Mouse (Mus musculus): ENCODE data around the gene Medag.

DNA sequence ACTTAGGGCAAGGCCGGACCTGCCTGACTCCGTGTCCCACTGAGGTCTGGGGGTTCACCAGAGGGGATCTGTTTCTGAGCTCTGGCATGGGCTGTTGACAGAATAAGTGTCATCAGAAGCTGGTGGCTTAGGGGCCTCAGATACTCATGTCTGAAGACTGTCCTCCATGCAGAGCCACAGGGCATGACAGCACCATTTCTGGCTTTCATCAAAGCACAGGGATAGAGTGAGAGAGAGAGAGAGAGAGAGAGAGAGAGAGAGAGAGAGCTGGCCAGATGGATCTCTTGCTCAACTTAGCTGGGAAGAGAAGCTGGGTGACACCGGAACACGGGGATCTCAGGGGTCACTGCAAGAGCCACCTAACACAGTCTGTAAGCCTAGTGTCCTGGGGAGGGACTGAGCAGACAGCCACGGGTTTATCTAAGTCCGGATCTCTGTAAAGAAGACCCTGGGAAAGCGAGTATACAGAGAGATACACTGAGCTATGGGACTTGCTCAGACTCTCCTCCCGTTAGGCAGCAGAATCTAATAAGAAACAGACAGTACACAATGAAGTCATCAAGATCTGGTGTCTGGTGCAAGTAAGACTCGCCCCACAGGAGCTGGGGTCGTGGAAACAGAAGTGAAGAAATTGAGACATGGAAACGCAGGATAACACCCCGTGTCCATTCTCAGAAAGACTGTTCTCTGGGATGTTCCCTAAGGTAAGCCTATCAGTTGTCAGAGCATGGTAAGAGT lies 42.8 kb upstream of the Medag start:
- TF ChIP-seq TAL1 (IDR thresholded peaks at IDR 0.05; ENCODE audit: low read length) (no peak), GATA1 (IDR thresholded peaks at IDR 0.05; ENCODE audit: low read length) (no peak)

All from erythroblast, embryonic 14.5 days (primary cell).